Mouse (Mus musculus) gastrocnemius, adult 8-10 months (tissue): ENCODE measurements at regions not wholly inside any gene's neighbourhood (a gene's known extent, or its start where the extent isn't known, plus 50 kb on each side); places are given as distances from the start of the nearest gene placed in this dataset.
A peak's percentile ranks its signal among the peaks of the same experiment; 100 is the strongest.

Experiments
- DNase-seq, 2 experiments: peaks; one replicate each; pipeline ENCODE4 v3.0.0; 2022; ENCODE audit warnings: low spot score in 2 of 2

- no peak for DNase-seq
These were observed 58.8 kb upstream of the L3mbtl3 start for GRCm38 (mm10) chr10:26434586-26434985.

- DNase-seq, result no peak
These were observed 64.9 kb upstream of the L3mbtl3 start for GRCm38 (mm10) chr10:26440720-26441119.

GRCm38 (mm10) chr10:26484311-26484710 is 108.5 kb upstream of the L3mbtl3 start:
- DNase-seq, result no peak

- DNase-seq, result no peak
These were observed 115.6 kb upstream of the L3mbtl3 start for GRCm38 (mm10) chr10:26491351-26491750.

- DNase-seq, result no peak
These were observed 116.4 kb upstream of the L3mbtl3 start for GRCm38 (mm10) chr10:26492146-26492545.

GRCm38 (mm10) chr10:26492856-26493484 is 117.2 kb upstream of the L3mbtl3 start:
- no peak for DNase-seq

- no peak for DNase-seq
These were observed 118.0 kb upstream of the L3mbtl3 start for GRCm38 (mm10) chr10:26493801-26494200.

GRCm38 (mm10) chr10:26494380-26494781 is 118.6 kb upstream of the L3mbtl3 start:
- no peak for DNase-seq

- DNase-seq, result no peak
These were observed 124.6 kb upstream of the L3mbtl3 start for GRCm38 (mm10) chr10:26500265-26500935.

- no peak for DNase-seq
These were observed 145.1 kb upstream of the L3mbtl3 start for GRCm38 (mm10) chr10:26520879-26521278.

- no peak for DNase-seq
These were observed 150.2 kb upstream of the L3mbtl3 start for GRCm38 (mm10) chr10:26525848-26526546.

- DNase-seq, result no peak
These were observed 164.4 kb upstream of the L3mbtl3 start for GRCm38 (mm10) chr10:26540189-26540588.

- no peak for DNase-seq
These were observed 168.3 kb upstream of the L3mbtl3 start for GRCm38 (mm10) chr10:26544061-26544460.

- no peak for DNase-seq
These were observed 169.0 kb upstream of the L3mbtl3 start for GRCm38 (mm10) chr10:26544796-26545195.

GRCm38 (mm10) chr10:26556246-26556645 is 180.5 kb upstream of the L3mbtl3 start:
- no peak for DNase-seq

- DNase-seq, result no peak
These were observed 182.3 kb upstream of the L3mbtl3 start for GRCm38 (mm10) chr10:26558118-26558517.

- DNase-seq, result no peak
These were observed 183.6 kb upstream of the L3mbtl3 start for GRCm38 (mm10) chr10:26559323-26559722.

GRCm38 (mm10) chr10:26560456-26560855 is 184.7 kb upstream of the L3mbtl3 start:
- no peak for DNase-seq

GRCm38 (mm10) chr10:26564462-26564861 is 188.7 kb upstream of the L3mbtl3 start:
- peak; percentile 11 to 25 for DNase-seq

- no peak for DNase-seq
These were observed 185.6 kb upstream of the Arhgap18 start for GRCm38 (mm10) chr10:26567613-26568012.

- no peak for DNase-seq
These were observed 182.8 kb upstream of the Arhgap18 start for GRCm38 (mm10) chr10:26570468-26570867.

GRCm38 (mm10) chr10:26571377-26571776 is 181.8 kb upstream of the Arhgap18 start:
- no peak for DNase-seq

GRCm38 (mm10) chr10:26576153-26576552 is 177.1 kb upstream of the Arhgap18 start:
- DNase-seq, result no peak
